Mouse (Mus musculus) megakaryocyte, embryonic 14.5 days (primary cell): ENCODE measurements around the gene Coro6. TPM values are rescaled to one million over a fixed set of nuclear protein-coding genes. Genes with fewer than 3 reads are reported as not detected.

Experiments
- H3K27me3 ChIP-seq: replicated peaks from 2 replicates; pipeline ENCODE3; 2012; ENCODE audit warnings: inconsistent platforms
- H3K36me3 ChIP-seq: replicated peaks from 2 replicates; pipeline ENCODE3; 2012; ENCODE audit warnings: low read length, inconsistent platforms, mixed read lengths
- H3K4me1 ChIP-seq: 2 replicates; pipeline ENCODE4 v1.6.1; 2012; ENCODE audit warnings: inconsistent platforms
- H3K4me3 ChIP-seq: replicated peaks from 2 replicates; pipeline ENCODE3; 2012; ENCODE audit warnings: moderate library complexity, mild to moderate bottlenecking, inconsistent platforms
- H3K9me3 ChIP-seq: 2 replicates; pipeline ENCODE4 v1.6.1; 2012; ENCODE audit warnings: inconsistent platforms
- FLI1 ChIP-seq: IDR thresholded peaks from 2 replicates; pipeline ENCODE4 v1.6.1; 2012; ENCODE audit warnings: low read length, inconsistent platforms, mixed read lengths
- GATA1 ChIP-seq: IDR thresholded peaks from 3 replicates; pipeline ENCODE4 v1.6.1; 2012; ENCODE audit warnings: mixed read lengths, low read length, inconsistent platforms, borderline replicate concordance
- polyA plus RNA-seq: library from polyadenylated mRNA; stranded (reverse); fragments of >175 nt; gene quantifications from 2 replicates; pipeline ENCODE4 v1.2.3, GENCODE M21; 2012; ENCODE audit warnings: low replicate concordance; ENCODE audit not compliant: insufficient read depth

Coro6 gene
- polyA plus RNA-seq, 1 experiment, result 0.38 TPM

GRCm38 (mm10) chr11:77516553-77517425, 54.6 kb downstream of the Coro6 start:
- Histone ChIP-seq H3K9me3 (no peaks in the 10 kb centered on the region), H3K27me3 (peaks cover 24% of the 10 kb centered on the region), H3K4me3 (peak overlapping the region; percentile 94), H3K4me1 (peaks cover 93% of the 10 kb centered on the region), H3K36me3 (peaks cover 10% of the 10 kb centered on the region)
- TF ChIP-seq FLI1, result no peak
- no peak for TF ChIP-seq GATA1

- H3K36me3 ChIP-seq, result peaks cover 10% of the 10 kb centered on the region
- H3K27me3 ChIP-seq, result peaks cover 22% of the 10 kb centered on the region
- TF ChIP-seq FLI1, result no peak
- H3K9me3 ChIP-seq, result no peaks in the 10 kb centered on the region
- H3K4me1 ChIP-seq, result peaks cover 92% of the 10 kb centered on the region
- peak overlapping the region; percentile 85 for H3K4me3 ChIP-seq
These were observed 56.0 kb downstream of the Coro6 start for GRCm38 (mm10) chr11:77518051-77518798.

- Histone ChIP-seq H3K27me3 (peaks cover 22% of the 10 kb centered on the region), H3K4me3 (peak within 1 kb of the TSS; percentile 85), H3K9me3 (no peaks in the 10 kb centered on the region), H3K36me3 (peaks cover 10% of the 10 kb centered on the region), H3K4me1 (peaks cover 88% of the 10 kb centered on the region)
- TF ChIP-seq GATA1 (peak; percentile 73; the same call in 1 of the 3 replicates), FLI1 (peak; percentile 58; the same call in 1 of the 2 replicates)
These were observed 56.8 kb downstream of the Coro6 start, which contains the start of gene Gm10392 for GRCm38 (mm10) chr11:77519043-77519442. Gm10392 (minus strand) TSS chr11:77519198.

Other genes starting within 250 kb of the Coro6 start
- 12.1 and 33.4 TPM in 2 replicates for gene Ssh2, start 246.1 kb upstream of the Coro6 start, polyA plus RNA-seq
- 6.7 and 9.3 TPM in 2 replicates for gene Ankrd13b, start 27.3 kb downstream of the Coro6 start, polyA plus RNA-seq
- 65.1 and 158 TPM in 2 replicates for gene Git1, start 31.2 kb downstream of the Coro6 start, polyA plus RNA-seq
- gene Abhd15, start 52.7 kb downstream of the Coro6 start, polyA plus RNA-seq, result 2.4 and 4.6 TPM in 2 replicates
- gene Trp53i13, start 53.6 kb downstream of the Coro6 start, polyA plus RNA-seq, result 22.3 and 38.9 TPM in 2 replicates
- 0.08 TPM in 1 of 2 replicates, not detected in the other for gene Gm10392, start 56.8 kb downstream of the Coro6 start, polyA plus RNA-seq
- 1.2 and 2.3 TPM in 2 replicates for gene Taok1, start 145.4 kb downstream of the Coro6 start, polyA plus RNA-seq
- gene Nufip2, start 223.7 kb downstream of the Coro6 start, polyA plus RNA-seq, result 8.0 and 25.8 TPM in 2 replicates